Mouse (Mus musculus) lung, postnatal 4 days (tissue): Measurements from ENCODE around the gene Eya3.
"Not testable (repeated sequence)": the region's sequence is repeated elsewhere in the genome, so short reads cannot be mapped to it uniquely, and the experiment has no call there.

Source experiments
- DNase-seq, 2 experiments: peaks; one replicate each; pipeline ENCODE4 v3.0.0; 2021

Eya3 gene

GRCm38 (mm10) chr4:132649271-132649999, 10.6 kb downstream of the Eya3 start:
- DNase-seq = no peak

GRCm38 (mm10) chr4:132652842-132653241, 14.1 kb downstream of the Eya3 start:
- peak; percentile 68 to 82 for DNase-seq

- no peak for DNase-seq
Measured at GRCm38 (mm10) chr4:132653799-132654198, 15.0 kb downstream of the Eya3 start.

- DNase-seq = no peak
Measured at GRCm38 (mm10) chr4:132655290-132655689, 16.5 kb downstream of the Eya3 start.

- DNase-seq = no peak
Measured at GRCm38 (mm10) chr4:132659106-132659505, 20.3 kb downstream of the Eya3 start.

- no peak for DNase-seq
Measured at GRCm38 (mm10) chr4:132672697-132673096, 33.9 kb downstream of the Eya3 start.

- DNase-seq = peak; percentile 27 to 46
Measured at GRCm38 (mm10) chr4:132676771-132677539, 38.2 kb downstream of the Eya3 start.

- DNase-seq = no peak
Measured at GRCm38 (mm10) chr4:132689634-132690033, 50.8 kb downstream of the Eya3 start.

- no peak for DNase-seq
Measured at GRCm38 (mm10) chr4:132693366-132693765, 54.6 kb downstream of the Eya3 start.

GRCm38 (mm10) chr4:132702076-132702475, 63.3 kb downstream of the Eya3 start:
- DNase-seq = peak in 1 of 2 experiments; percentile 41

GRCm38 (mm10) chr4:132706885-132707284, 68.1 kb downstream of the Eya3 start:
- no peak for DNase-seq

- no peak for DNase-seq
Measured at GRCm38 (mm10) chr4:132713181-132713580, 74.4 kb downstream of the Eya3 start.

GRCm38 (mm10) chr4:132718251-132718650, 79.5 kb downstream of the Eya3 start:
- DNase-seq = no peak

- DNase-seq = no peak
Measured at GRCm38 (mm10) chr4:132728233-132728632, 89.4 kb downstream of the Eya3 start.

GRCm38 (mm10) chr4:132731616-132732015, 92.8 kb downstream of the Eya3 start:
- DNase-seq = no peak

- peak; percentile 94 for DNase-seq
Measured at GRCm38 (mm10) chr4:132732148-132732684, 93.4 kb downstream of the Eya3 start, which contains the start of gene Xkr8. Gene Xkr8 (minus strand): TSS chr4:132732546.

GRCm38 (mm10) chr4:132733071-132733770, 94.4 kb downstream of the Eya3 start:
- no peak for DNase-seq

GRCm38 (mm10) chr4:132734766-132735165, 96.0 kb downstream of the Eya3 start:
- DNase-seq = no peak

GRCm38 (mm10) chr4:132735389-132735788, 96.6 kb downstream of the Eya3 start:
- DNase-seq = no peak

- DNase-seq = no peak
Measured at GRCm38 (mm10) chr4:132735894-132736293, 97.1 kb downstream of the Eya3 start.

- DNase-seq = not testable (repeated sequence)
Measured at GRCm38 (mm10) chr4:132737154-132737553, 98.4 kb downstream of the Eya3 start.

- no peak for DNase-seq
Measured at GRCm38 (mm10) chr4:132741491-132741890, 102.7 kb downstream of the Eya3 start.
